Mouse (Mus musculus) urinary bladder, postnatal 14 days (tissue): ENCODE measurements around the gene Grm1.

ENCODE experiments used
- DNase-seq: peaks from one replicate; pipeline ENCODE4 v3.0.0; 2021; ENCODE audit warnings: low spot score

Gene Grm1

GRCm38 (mm10) chr10:10964490-10965150 lies 117.5 kb downstream of the Grm1 start:
- no peak for DNase-seq

GRCm38 (mm10) chr10:10950557-10950956 lies 131.6 kb downstream of the Grm1 start:
- DNase-seq: no peak

DNA sequence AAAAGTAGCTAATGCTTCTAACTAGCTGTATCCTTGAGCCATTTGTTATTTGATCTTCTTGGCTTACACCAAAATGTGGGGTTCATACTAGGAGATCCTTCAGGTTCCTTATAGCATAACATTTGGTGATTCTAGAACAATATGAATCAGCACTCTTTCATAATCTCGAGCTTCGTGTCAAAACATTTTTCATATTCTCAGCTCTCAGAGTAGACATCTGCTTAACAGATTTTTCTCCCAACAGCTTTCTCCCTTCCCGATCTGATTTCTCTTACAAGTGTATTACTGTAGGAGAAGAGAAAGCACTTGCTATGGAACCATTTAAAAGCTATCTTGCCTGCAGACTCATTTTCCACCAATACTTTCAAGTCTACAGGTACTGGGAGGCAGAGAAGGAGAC lies 133.0 kb downstream of the Grm1 start:
- DNase-seq: no peak

- no peak for DNase-seq
Observed at GRCm38 (mm10) chr10:10947531-10947930, 134.6 kb downstream of the Grm1 start.

GRCm38 (mm10) chr10:10944003-10944402 lies 138.2 kb downstream of the Grm1 start:
- no peak for DNase-seq

DNA sequence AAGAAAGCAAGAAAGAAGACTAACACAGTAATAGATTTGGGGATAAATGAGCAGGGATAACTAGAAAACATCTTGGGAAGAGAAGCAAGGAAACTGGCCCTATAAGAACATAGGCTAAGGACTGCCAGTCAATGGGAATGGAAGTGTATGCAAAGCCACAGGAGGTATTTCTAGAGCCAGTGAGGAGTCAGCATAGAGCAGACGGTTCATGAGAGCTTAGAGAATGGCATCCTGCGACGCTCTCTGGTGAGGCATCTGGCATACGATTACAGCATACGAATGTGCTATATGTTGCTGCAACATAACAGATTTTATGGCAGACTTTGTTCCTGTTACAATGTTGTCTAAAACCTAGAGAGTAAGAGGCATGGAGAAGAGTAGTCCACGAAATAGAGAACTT lies 139.9 kb downstream of the Grm1 start:
- no peak for DNase-seq

DNA sequence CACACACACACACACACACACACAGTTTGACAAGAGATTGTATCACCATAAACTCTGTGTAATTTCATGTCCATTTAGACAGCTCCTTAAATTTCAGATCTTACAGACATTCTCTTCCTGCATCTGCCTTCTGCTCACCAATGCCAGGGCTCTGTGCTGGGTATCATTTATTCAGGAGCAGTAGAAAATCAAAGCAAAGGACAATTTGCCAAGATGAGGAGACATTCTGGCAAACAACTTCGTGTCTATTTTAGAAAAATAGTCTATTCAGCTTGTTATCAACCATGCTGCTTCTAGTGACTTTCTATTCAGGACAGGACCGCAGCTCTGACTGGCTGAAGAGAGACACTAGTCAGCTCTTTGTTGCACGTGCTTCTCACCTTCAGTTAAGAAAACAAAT lies 146.3 kb downstream of the Grm1 start:
- DNase-seq: no peak

DNA sequence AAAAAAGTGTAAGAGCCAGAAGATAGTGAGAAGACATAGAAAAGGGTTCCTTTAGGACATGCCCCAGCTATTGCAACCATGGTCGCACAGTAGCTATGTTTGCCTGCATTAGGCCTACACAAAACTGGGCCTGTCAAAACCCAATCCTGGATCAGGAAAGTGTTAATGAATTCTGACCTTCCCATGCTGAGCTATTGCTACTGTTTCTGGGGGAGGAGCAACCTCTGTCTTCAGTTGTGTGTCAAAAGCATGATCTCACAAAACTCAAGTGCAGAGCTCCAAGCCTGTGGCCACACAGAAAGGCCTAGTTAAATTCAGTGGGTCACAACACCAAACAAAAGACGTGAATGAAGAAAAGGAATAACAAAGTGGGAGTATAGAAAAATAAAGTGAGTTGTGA lies 152.5 kb downstream of the Grm1 start:
- DNase-seq: no peak

DNA sequence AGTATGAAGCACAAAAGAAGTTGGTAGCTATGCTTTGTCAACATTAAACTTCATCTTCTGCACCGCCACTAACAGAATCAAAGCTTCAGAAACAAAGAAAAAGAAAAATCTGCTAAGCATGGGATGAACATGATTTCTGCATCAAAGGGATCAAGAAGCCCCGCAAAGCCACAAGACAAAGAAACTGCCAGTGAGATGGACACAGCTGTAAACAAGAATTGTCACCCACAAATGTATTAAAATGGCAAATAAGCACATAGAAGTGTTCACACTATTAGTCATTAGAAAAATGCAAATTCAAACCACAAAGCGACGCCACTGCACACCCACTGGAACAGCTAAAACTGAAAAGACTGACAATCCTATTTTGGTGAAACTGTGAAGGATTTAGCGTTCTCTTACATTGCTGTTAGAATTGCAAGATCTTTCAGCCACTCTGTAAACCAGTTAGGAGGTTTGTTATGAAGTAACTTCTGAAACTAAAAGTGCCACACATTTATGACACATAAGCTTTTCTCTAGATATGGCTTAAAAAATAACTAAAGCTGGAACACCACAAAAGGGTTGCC lies 153.3 kb downstream of the Grm1 start:
- no peak for DNase-seq

- no peak for DNase-seq
Observed at GRCm38 (mm10) chr10:10917857-10918399, 164.2 kb downstream of the Grm1 start.

DNA sequence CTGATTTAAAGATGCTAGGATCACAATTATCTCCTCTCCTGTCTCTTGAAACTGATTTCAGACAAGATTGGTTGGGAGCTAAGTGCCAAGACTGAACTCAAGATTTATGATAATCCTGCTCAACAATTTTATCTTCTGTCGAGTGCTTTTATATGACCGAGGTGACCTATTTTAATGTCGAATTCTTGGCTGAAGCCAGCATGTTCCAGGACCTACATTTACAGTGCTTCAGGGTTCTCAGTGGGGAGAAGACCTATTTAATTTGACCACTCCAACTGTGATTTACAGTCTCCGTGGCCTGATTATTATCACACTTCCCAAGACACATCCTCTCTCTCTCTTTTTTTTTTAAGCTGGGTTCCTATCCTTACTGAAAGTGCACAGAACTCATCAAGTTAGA lies 168.5 kb downstream of the Grm1 start:
- no peak for DNase-seq

- DNase-seq: no peak
Observed at GRCm38 (mm10) chr10:10890221-10890620, 191.9 kb downstream of the Grm1 start.

GRCm38 (mm10) chr10:10888521-10888920 lies 193.6 kb downstream of the Grm1 start:
- DNase-seq: no peak

DNA sequence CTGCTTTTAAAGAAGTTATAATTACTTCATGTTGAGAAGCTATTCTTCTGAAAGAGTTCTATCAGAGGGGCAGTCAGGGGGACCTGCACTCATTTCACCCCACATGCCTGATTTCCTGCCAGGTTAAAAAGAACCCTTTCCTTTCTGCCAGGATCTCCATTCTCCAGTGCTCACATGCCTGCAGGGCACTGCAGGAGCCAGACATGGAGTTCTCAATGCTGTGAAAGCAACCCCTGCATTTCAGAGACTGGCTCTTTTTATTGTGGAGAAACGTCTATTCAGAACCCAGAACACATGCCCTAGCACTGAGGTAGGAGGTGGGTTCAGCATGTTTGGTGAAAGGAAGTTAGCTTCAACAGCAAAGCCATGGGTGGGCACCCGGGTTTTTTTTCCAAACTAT lies 197.2 kb downstream of the Grm1 start:
- DNase-seq: no peak

- no peak for DNase-seq
Observed at GRCm38 (mm10) chr10:10872142-10872541, 210.0 kb downstream of the Grm1 start.

DNA sequence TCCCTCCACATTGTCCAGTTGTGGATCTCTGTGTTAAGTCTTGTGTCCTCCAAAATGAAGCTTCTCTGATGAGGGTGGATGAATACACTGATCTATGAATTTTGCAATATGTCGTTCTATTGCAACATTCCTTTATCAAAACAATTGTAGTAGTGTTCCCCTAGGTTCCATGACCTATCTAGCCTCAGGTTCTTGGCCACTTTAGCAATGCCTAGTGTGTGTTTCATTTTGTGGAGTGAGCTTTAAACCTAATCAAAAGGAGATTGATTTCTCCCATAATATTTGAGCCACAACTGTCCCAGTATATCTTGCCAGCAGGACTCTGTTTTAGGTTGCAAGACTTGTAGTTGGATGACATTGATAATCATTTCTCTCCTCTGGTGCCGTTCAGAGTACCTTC lies 211.9 kb downstream of the Grm1 start:
- DNase-seq: no peak

- no peak for DNase-seq
Observed at GRCm38 (mm10) chr10:10866278-10866677, 215.9 kb downstream of the Grm1 start.

DNA sequence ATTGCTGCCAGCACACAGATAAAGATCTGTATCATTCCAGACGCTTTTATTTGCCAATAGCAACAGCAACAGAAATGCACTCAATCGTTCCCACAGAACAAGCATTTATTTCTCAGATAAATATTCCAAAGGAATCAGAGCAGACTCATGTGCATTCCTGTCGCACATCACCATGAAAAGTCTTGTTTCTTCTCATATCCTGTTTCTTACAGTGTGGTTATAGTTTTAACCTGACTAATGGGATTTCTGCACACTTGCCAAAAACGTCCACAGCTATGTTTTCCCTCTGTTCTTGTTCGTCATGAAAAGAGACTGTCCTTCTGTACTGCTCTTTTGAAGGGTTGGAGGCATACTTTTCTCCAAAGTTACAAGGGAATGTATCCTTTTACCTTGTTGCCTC lies 217.4 kb downstream of the Grm1 start:
- DNase-seq: no peak

GRCm38 (mm10) chr10:10847376-10848286 lies 234.5 kb downstream of the Grm1 start:
- DNase-seq: no peak

- DNase-seq: no peak
Observed at GRCm38 (mm10) chr10:10845059-10845685, 237.0 kb downstream of the Grm1 start.

DNA sequence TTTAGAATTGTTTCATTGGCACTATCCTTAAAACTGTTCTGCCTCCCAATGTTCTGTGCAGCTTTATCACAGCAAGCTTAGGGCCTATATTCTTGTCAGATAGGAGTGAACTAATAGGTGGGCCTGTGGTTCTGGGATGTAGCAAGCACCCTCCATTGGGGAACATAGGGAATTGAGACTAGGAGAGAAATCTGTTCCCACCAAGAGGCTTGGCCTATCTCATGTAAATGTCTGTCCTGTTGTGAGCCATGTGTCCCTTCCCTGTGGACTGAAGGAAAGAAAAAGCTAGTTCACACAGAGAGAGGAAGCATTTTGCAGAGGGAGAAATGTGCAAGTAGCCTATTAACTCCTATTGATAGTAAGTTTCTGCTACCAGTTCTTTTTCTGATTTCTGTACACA lies 246.8 kb downstream of the Grm1 start:
- no peak for DNase-seq

GRCm38 (mm10) chr10:10834828-10835227 lies 247.3 kb downstream of the Grm1 start:
- DNase-seq: no peak
